Mouse (Mus musculus): Measurements from ENCODE around the gene Arrdc5. TPM values are rescaled to one million over a fixed set of nuclear protein-coding genes. Genes with fewer than 3 reads are reported as not detected.

Arrdc5 gene
- polyA plus RNA-seq, 1 experiment: not detected

GRCm38 (mm10) chr17:56255863-56256238 lies 44.2 kb downstream of the Arrdc5 start:
- Histone ChIP-seq H3K36me3 (ENCODE audit: control insufficient read depth, insufficient read depth) (peaks cover 26% of the 10 kb centered on the region), H3K4me3 (ENCODE audit: insufficient read depth, poor library complexity, severe bottlenecking) (peak overlapping the region; percentile 57), H3K27me3 (ENCODE audit: control insufficient read depth, insufficient read depth, insufficient read length) (no peaks in the 10 kb centered on the region), H3K79me2 (ENCODE audit: control insufficient read depth, insufficient read depth) (peaks cover 42% of the 10 kb centered on the region), H3ac (ENCODE audit: control insufficient read depth, insufficient read length, low read depth) (peak overlapping the region; percentile 70), H3K79me3 (ENCODE audit: low read depth) (peaks cover 33% of the 10 kb centered on the region)
- TF ChIP-seq CEBPB (IDR thresholded peaks at IDR 0.05; ENCODE audit: low read depth) (no peak), CTCF (IDR thresholded peaks at IDR 0.05; ENCODE audit: control insufficient read depth, insufficient read depth, insufficient read length) (peak; percentile 93), MAX (IDR thresholded peaks at IDR 0.05) (peak; percentile 85)

- Histone ChIP-seq H3K79me2 (ENCODE audit: control insufficient read depth, insufficient read depth) (peaks cover 38% of the 10 kb centered on the region), H3ac (ENCODE audit: control insufficient read depth, insufficient read length, low read depth) (no peak overlapping the region), H3K4me3 (ENCODE audit: insufficient read depth, poor library complexity, severe bottlenecking) (no peak overlapping the region), H3K36me3 (ENCODE audit: control insufficient read depth, insufficient read depth) (peaks cover 22% of the 10 kb centered on the region), H3K27me3 (ENCODE audit: control insufficient read depth, insufficient read depth, insufficient read length) (no peaks in the 10 kb centered on the region), H3K79me3 (ENCODE audit: low read depth) (peaks cover 30% of the 10 kb centered on the region)
- TF ChIP-seq CEBPB (IDR thresholded peaks at IDR 0.05; ENCODE audit: low read depth) (no peak), FOSL1 (IDR thresholded peaks at IDR 0.05; ENCODE audit: insufficient read depth, low read length, poor library complexity, severe bottlenecking) (no peak), MAX (IDR thresholded peaks at IDR 0.05) (no peak), USF1 (IDR thresholded peaks at IDR 0.05; ENCODE audit: low read depth) (no peak)
These were observed 44.7 kb downstream of the Arrdc5 start for GRCm38 (mm10) chr17:56255429-56255828.

GRCm38 (mm10) chr17:56254695-56255094 lies 45.4 kb downstream of the Arrdc5 start:
- Histone ChIP-seq H3K79me2 (ENCODE audit: control insufficient read depth, insufficient read depth) (peaks cover 31% of the 10 kb centered on the region), H3K27me3 (ENCODE audit: control insufficient read depth, insufficient read depth, insufficient read length) (no peaks in the 10 kb centered on the region), H3ac (ENCODE audit: control insufficient read depth, insufficient read length, low read depth) (no peak overlapping the region), H3K4me3 (ENCODE audit: insufficient read depth, poor library complexity, severe bottlenecking) (no peak overlapping the region), H3K36me3 (ENCODE audit: control insufficient read depth, insufficient read depth) (peaks cover 15% of the 10 kb centered on the region), H3K79me3 (ENCODE audit: low read depth) (peaks cover 24% of the 10 kb centered on the region)
- TF ChIP-seq CEBPB (IDR thresholded peaks at IDR 0.05; ENCODE audit: low read depth) (no peak), MYOD1 (IDR thresholded peaks at IDR 0.05; ENCODE audit: control insufficient read depth, insufficient read length, low read depth) (no peak), CTCF (IDR thresholded peaks at IDR 0.05; ENCODE audit: control insufficient read depth, insufficient read depth, insufficient read length) (no peak), MYOG (IDR thresholded peaks at IDR 0.05; ENCODE audit: control insufficient read depth, extremely low read depth, insufficient read length) (no peak), FOSL1 (IDR thresholded peaks at IDR 0.05; ENCODE audit: insufficient read depth, low read length, poor library complexity, severe bottlenecking) (no peak), MAX (IDR thresholded peaks at IDR 0.05) (no peak), USF1 (IDR thresholded peaks at IDR 0.05; ENCODE audit: low read depth) (no peak)

GRCm38 (mm10) chr17:56251136-56251829 lies 48.8 kb downstream of the Arrdc5 start:
- no peak for TF ChIP-seq MYOG (IDR thresholded peaks at IDR 0.05; ENCODE audit: control insufficient read depth, extremely low read depth, insufficient read length)
- TF ChIP-seq CTCF (IDR thresholded peaks at IDR 0.05; ENCODE audit: control insufficient read depth, insufficient read depth, insufficient read length): peak; percentile 20
- Histone ChIP-seq H3K79me3 (ENCODE audit: low read depth) (no peaks in the 10 kb centered on the region), H3K27me3 (ENCODE audit: control insufficient read depth, insufficient read depth, insufficient read length) (peaks cover 24% of the 10 kb centered on the region), H3K79me2 (ENCODE audit: control insufficient read depth, insufficient read depth) (no peaks in the 10 kb centered on the region), H3K36me3 (ENCODE audit: control insufficient read depth, insufficient read depth) (no peaks in the 10 kb centered on the region), H3ac (ENCODE audit: control insufficient read depth, insufficient read length, low read depth) (no peak overlapping the region), H3K4me3 (ENCODE audit: insufficient read depth, poor library complexity, severe bottlenecking) (no peak overlapping the region)

GRCm38 (mm10) chr17:56245608-56246007 lies 54.5 kb downstream of the Arrdc5 start:
- no peak for TF ChIP-seq MAX (IDR thresholded peaks at IDR 0.05)
- no peak for TF ChIP-seq FOSL1 (IDR thresholded peaks at IDR 0.05; ENCODE audit: insufficient read depth, low read length, poor library complexity, severe bottlenecking)
- TF ChIP-seq MYOD1 (IDR thresholded peaks at IDR 0.05; ENCODE audit: control insufficient read depth, insufficient read length, low read depth): no peak
- TF ChIP-seq CTCF (IDR thresholded peaks at IDR 0.05; ENCODE audit: control insufficient read depth, insufficient read depth, insufficient read length): no peak
- no peak for TF ChIP-seq USF1 (IDR thresholded peaks at IDR 0.05; ENCODE audit: low read depth)
- no peak for TF ChIP-seq CEBPB (IDR thresholded peaks at IDR 0.05; ENCODE audit: low read depth)
- TF ChIP-seq MYOG (IDR thresholded peaks at IDR 0.05; ENCODE audit: control insufficient read depth, extremely low read depth, insufficient read length): no peak
- Histone ChIP-seq H3K79me2 (ENCODE audit: control insufficient read depth, insufficient read depth) (no peaks in the 10 kb centered on the region), H3K4me3 (ENCODE audit: insufficient read depth, poor library complexity, severe bottlenecking) (no peak overlapping the region), H3K36me3 (ENCODE audit: control insufficient read depth, insufficient read depth) (no peaks in the 10 kb centered on the region), H3ac (ENCODE audit: control insufficient read depth, insufficient read length, low read depth) (no peak overlapping the region), H3K27me3 (ENCODE audit: control insufficient read depth, insufficient read depth, insufficient read length) (peaks cover 37% of the 10 kb centered on the region), H3K79me3 (ENCODE audit: low read depth) (no peaks in the 10 kb centered on the region)

Other genes with a start within 250 kb of the Arrdc5 start
- gene Ubxn6, start 225.3 kb downstream of the Arrdc5 start, polyA plus RNA-seq (2012; fragmentation: generic; extraction: Trizol): 40.4 TPM
- gene Hdgfl2, start 220.7 kb downstream of the Arrdc5 start, polyA plus RNA-seq (2012; fragmentation: generic; extraction: Trizol): 64.5 TPM
- 3.2 TPM for gene Plin4, start 190.5 kb downstream of the Arrdc5 start, polyA plus RNA-seq (2012; fragmentation: generic; extraction: Trizol)
- gene Plin5, start 182.7 kb downstream of the Arrdc5 start, polyA plus RNA-seq (2012; fragmentation: generic; extraction: Trizol): 0.08 TPM
- 0.02 TPM for gene Lrg1, start 178.3 kb downstream of the Arrdc5 start, polyA plus RNA-seq (2012; fragmentation: generic; extraction: Trizol)
- 0.81 TPM for gene Sema6b, start 159.9 kb downstream of the Arrdc5 start, polyA plus RNA-seq (2012; fragmentation: generic; extraction: Trizol)
- gene Tnfaip8l1, start 137.8 kb downstream of the Arrdc5 start, polyA plus RNA-seq (2012; fragmentation: generic; extraction: Trizol): 2.3 TPM
- 106 TPM for gene Mydgf, start 116.4 kb downstream of the Arrdc5 start, polyA plus RNA-seq (2012; fragmentation: generic; extraction: Trizol)
- 51.8 TPM for gene Dpp9, start 81.4 kb downstream of the Arrdc5 start, polyA plus RNA-seq (2012; fragmentation: generic; extraction: Trizol)
- 18.1 TPM for gene Fem1a, start 43.5 kb downstream of the Arrdc5 start, polyA plus RNA-seq (2012; fragmentation: generic; extraction: Trizol)
- gene Ticam1, start 23.5 kb downstream of the Arrdc5 start, polyA plus RNA-seq (2012; fragmentation: generic; extraction: Trizol): 5.8 TPM
- gene Plin3, start 7.4 kb downstream of the Arrdc5 start, polyA plus RNA-seq (2012; fragmentation: generic; extraction: Trizol): 27.5 TPM
- gene Uhrf1, start 3.0 kb upstream of the Arrdc5 start, polyA plus RNA-seq (2012; fragmentation: generic; extraction: Trizol): 93.0 TPM
- gene Kdm4b, start 25.8 kb upstream of the Arrdc5 start, polyA plus RNA-seq (2012; fragmentation: generic; extraction: Trizol): 10.1 TPM
- gene Ptprs, start 176.2 kb upstream of the Arrdc5 start, polyA plus RNA-seq (2012; fragmentation: generic; extraction: Trizol): 56.8 TPM
- gene Znrf4, start 212.1 kb upstream of the Arrdc5 start, polyA plus RNA-seq (2012; fragmentation: generic; extraction: Trizol): not detected